Mouse (Mus musculus) C2C12 (cell line): ENCODE measurements around the gene Clec12b.

Experiments used
- CEBPB ChIP-seq: IDR thresholded peaks from one replicate; pipeline ENCODE4 v1.6.1; 2011; ENCODE audit warnings: low read depth, mild to moderate bottlenecking, control low read depth, moderate library complexity
- CTCF ChIP-seq: IDR thresholded peaks from one replicate; pipeline ENCODE4 v1.5.1; 2011; ENCODE audit not compliant: control insufficient read depth, insufficient read depth, insufficient read length
- FOSL1 ChIP-seq: IDR thresholded peaks from one replicate; pipeline ENCODE4 v1.8.0; 2011; ENCODE audit warnings: mild to moderate bottlenecking, low read length; ENCODE audit not compliant: poor library complexity, insufficient read depth, severe bottlenecking
- MAX ChIP-seq: IDR thresholded peaks from one replicate; pipeline ENCODE4 v1.6.1; 2011; ENCODE audit warnings: mild to moderate bottlenecking, control low read depth
- MYOD1 ChIP-seq: IDR thresholded peaks from one replicate; pipeline ENCODE4 v1.6.1; 2011; ENCODE audit warnings: low read depth; ENCODE audit not compliant: control insufficient read depth, insufficient read length
- MYOG ChIP-seq: IDR thresholded peaks from one replicate; pipeline ENCODE4 v1.6.1; 2011; ENCODE audit not compliant: control insufficient read depth, insufficient read length; ENCODE audit errors: extremely low read depth
- USF1 ChIP-seq: IDR thresholded peaks from one replicate; pipeline ENCODE4 v1.6.1; 2011; ENCODE audit warnings: low read depth, mild to moderate bottlenecking, control low read depth, moderate library complexity

DNA sequence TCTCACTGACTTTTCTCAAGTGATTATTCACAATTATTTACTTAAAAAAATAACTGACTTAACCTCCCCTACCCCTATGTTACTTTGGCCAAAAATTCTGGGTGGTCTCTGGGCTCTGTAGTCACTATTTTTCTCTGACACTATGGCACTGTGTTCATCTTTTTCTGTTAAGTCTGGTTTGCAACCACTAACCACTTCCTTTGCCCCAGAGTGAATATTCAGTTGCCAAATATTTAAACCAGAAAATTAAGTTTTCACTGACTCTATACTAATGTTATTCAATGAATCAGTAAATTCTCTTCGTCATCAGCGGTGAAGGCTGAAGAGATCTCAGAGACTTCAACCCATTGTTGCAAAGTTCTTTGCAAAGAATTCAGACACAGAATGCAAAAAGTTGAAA is 29.9 kb downstream of the Clec12b start:
- TF ChIP-seq MAX (no peak), FOSL1 (no peak), CTCF (no peak), USF1 (no peak), MYOG (no peak), MYOD1 (no peak), CEBPB (no peak)
